Mouse (Mus musculus) inflammation-experienced regulatory T-cells, adult 6 months (primary cell): ENCODE data around the gene Gm11239. TPM values are rescaled to one million over a fixed set of nuclear protein-coding genes. Genes with fewer than 3 reads are reported as not detected.
"Not testable (repeated sequence)": the region's sequence is repeated elsewhere in the genome, so short reads cannot be mapped to it uniquely, and the experiment has no call there.

ENCODE experiments used
- ATAC-seq: one replicate; pipeline ENCODE4 v1.8.0; 2017
- polyA plus RNA-seq, 3 experiments: library from polyadenylated mRNA; unstranded; fragments of 100-300 nt; shearing (Covaris generic); gene quantifications; one replicate each; pipeline ENCODE4 v1.2.1; 2017

Gm11239 gene
- not detected for polyA plus RNA-seq

DNA sequence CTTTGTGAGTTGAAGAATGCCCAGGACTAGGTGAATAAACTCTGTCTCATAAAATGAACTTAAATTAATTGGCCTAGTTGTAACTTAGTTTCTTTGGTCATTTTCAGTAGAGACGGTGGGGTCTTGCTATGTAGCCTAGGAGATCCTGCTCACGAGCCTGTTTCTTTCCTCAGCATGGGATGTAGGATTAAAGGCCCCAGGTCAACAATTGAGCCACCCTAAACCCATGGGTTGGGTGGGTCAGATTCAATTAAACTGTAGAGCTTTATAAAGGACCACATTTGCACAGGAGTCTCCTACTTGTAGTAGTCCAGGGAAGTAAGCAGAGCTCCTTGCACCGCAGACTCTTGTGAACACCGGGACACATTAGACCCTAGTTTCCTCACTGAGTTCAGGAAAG is at the start of gene Gm11239:
Gene Gm11239, plus strand, starts transcription at position 301 of the 400 bp plus-strand sequence.
- not testable (repeated sequence) for ATAC-seq

DNA sequence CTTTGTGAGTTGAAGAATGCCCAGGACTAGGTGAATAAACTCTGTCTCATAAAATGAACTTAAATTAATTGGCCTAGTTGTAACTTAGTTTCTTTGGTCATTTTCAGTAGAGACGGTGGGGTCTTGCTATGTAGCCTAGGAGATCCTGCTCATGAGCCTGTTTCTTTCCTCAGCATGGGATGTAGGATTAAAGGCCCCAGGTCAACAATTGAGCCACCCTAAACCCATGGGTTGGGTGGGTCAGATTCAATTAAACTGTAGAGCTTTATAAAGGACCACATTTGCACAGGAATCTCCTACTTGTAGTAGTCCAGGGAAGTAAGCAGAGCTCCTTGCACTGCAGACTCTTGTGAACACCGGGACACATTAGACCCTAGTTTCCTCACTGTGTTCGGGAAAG is 45.5 kb upstream of the Gm11239 start, which contains the start of gene Gm11237:
Gene Gm11237, plus strand, starts transcription at position 301 of the 400 bp plus-strand sequence.
- ATAC-seq, result not testable (repeated sequence)

DNA sequence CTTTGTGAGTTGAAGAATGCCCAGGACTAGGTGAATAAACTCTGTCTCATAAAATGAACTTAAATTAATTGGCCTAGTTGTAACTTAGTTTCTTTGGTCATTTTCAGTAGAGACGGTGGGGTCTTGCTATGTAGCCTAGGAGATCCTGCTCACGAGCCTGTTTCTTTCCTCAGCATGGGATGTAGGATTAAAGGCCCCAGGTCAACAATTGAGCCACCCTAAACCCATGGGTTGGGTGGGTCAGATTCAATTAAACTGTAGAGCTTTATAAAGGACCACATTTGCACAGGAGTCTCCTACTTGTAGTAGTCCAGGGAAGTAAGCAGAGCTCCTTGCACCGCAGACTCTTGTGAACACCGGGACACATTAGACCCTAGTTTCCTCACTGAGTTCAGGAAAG is 30.3 kb upstream of the Gm11239 start, which contains the start of gene Gm11236:
Gene Gm11236, plus strand, starts transcription at position 301 of the 400 bp plus-strand sequence.
- ATAC-seq, result not testable (repeated sequence)

DNA sequence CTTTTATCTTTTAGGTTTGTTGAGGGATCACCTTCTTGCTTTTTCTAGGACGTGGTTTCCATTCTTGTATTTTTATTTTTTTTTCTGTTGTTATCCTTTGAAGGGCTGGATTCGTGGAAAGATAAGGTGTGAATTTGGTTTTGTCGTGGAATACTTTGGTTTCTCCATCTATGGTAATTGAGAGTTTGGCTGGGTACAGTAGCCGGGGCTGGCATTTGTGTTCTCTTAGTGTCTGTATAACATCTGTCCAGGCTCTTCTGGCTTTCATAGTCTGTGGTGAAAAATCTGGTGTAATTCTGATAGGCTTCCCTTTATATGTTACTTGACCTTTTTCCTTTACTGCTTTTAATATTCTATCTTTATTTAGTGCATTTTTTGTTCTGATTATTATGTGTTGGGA is 6.3 kb upstream of the Gm11239 start:
- ATAC-seq, result not testable (repeated sequence)

DNA sequence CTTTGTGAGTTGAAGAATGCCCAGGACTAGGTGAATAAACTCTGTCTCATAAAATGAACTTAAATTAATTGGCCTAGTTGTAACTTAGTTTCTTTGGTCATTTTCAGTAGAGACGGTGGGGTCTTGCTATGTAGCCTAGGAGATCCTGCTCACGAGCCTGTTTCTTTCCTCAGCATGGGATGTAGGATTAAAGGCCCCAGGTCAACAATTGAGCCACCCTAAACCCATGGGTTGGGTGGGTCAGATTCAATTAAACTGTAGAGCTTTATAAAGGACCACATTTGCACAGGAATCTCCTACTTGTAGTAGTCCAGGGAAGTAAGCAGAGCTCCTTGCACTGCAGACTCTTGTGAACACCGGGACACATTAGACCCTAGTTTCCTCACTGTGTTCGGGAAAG is 15.1 kb downstream of the Gm11239 start, which contains the start of gene Gm428:
Gene Gm428, plus strand, starts transcription at position 301 of the 400 bp plus-strand sequence.
- ATAC-seq, result not testable (repeated sequence)

DNA sequence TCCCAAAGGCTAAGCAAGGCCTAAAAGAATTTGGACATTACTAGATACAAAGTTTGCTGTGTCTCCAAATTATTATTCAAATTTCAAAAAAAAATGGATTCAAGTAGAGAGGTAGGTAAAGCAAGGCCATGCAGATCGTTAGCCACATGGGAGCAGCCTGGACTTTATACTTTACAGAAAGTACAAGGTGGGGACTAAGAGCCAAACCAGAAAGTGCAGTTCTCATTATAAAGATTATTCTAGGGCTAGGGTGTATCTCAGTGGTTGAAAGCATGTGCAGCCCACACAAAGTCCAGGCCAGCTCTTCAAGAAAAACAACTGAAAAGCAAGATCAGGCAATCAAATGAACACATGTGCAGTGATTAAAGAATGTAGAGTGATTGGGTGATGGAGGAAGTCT is 50.6 kb downstream of the Gm11239 start:
- no peak for ATAC-seq

DNA sequence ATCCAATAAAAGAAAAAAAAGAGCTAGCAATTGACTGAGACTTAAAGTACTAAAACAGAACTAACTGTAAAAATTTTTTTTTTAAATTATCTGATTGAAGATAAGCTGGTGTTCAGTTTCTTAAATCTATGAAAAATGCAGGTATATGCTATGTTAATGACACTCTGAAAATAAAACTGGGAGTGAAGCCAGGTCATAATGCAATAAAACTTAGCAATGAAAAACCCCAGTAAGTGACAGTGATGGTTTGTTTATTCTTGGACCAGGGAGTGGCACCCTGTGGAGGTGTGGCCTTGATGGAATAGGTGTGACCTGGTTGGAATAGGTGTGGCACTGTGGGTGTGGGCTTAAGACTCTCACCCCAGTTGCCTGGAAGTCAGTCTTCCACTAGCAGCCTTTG is 51.7 kb downstream of the Gm11239 start:
- ATAC-seq, result no peak

Other genes with a start within 250 kb of the Gm11239 start
- gene Gm11238, start 60.5 kb upstream of the Gm11239 start, polyA plus RNA-seq, result not detected
- not detected for gene Gm11237, start 45.4 kb upstream of the Gm11239 start, polyA plus RNA-seq
- not detected for gene Gm11236, start 30.2 kb upstream of the Gm11239 start, polyA plus RNA-seq
- gene Gm428, start 15.2 kb downstream of the Gm11239 start, polyA plus RNA-seq, result not detected
- gene Rasef, start 122.6 kb downstream of the Gm11239 start, polyA plus RNA-seq, result not detected
- gene Gm11758, start 207.9 kb downstream of the Gm11239 start, polyA plus RNA-seq, result not detected
- not detected for gene Gm11757, start 222.8 kb downstream of the Gm11239 start, polyA plus RNA-seq
- not detected for gene Gm13871, start 237.6 kb downstream of the Gm11239 start, polyA plus RNA-seq